8 mouse cellular contexts compared by ENCODE assay signal in genomic region chr4:106827738-106828361, GRCm38 (mm10). TPM values are rescaled to one million over a fixed set of nuclear protein-coding genes. Genes with fewer than 3 reads are reported as not detected.
DNase-seq lines count a peak whose midpoint lies in the region; ATAC-seq lines count a peak whose summit lies in the region.

No protein-coding gene starts in this region.

- peak overlapping the region; percentile 42 for H3K4me3 ChIP-seq in embryonic facial prominence, embryonic 13.5 days
- peak overlapping the region; percentile 37 for H3K4me3 ChIP-seq in limb, embryonic 12.5 days (replicated peaks)
- H3K4me3 ChIP-seq in midbrain, embryonic 14.5 days (replicated peaks; ENCODE audit: low read depth, low read length) = peak overlapping the region; percentile 38

- under 1% methylated on average over 42 of the region's 42 CpGs for WGBS in embryonic facial prominence, embryonic 13.5 days
- WGBS in limb, embryonic 12.5 days = under 1% methylated on average over 41 of the region's 42 CpGs
- WGBS in midbrain, embryonic 14.5 days = under 1% methylated on average over 42 of the region's 42 CpGs

- peak overlapping the region; percentile 69 for H3K4me2 ChIP-seq in embryonic facial prominence, embryonic 13.5 days
- peak overlapping the region; percentile 67 for H3K4me2 ChIP-seq in limb, embryonic 12.5 days
- peak overlapping the region; percentile 73 for H3K4me2 ChIP-seq in midbrain, embryonic 14.5 days (ENCODE audit: low read length)

- H3K9ac ChIP-seq in embryonic facial prominence, embryonic 13.5 days = peak overlapping the region; percentile 62
- peak overlapping the region; percentile 44; the same call in 1 of the 2 replicates for H3K9ac ChIP-seq in limb, embryonic 12.5 days (replicated peaks)
- H3K9ac ChIP-seq in midbrain, embryonic 14.5 days (replicated peaks; ENCODE audit: low read length) = peak overlapping the region; percentile 50

- H3K4me1 ChIP-seq in embryonic facial prominence, embryonic 13.5 days = peaks cover 57% of the 10 kb centered on the region
- peaks cover 63% of the 10 kb centered on the region for H3K4me1 ChIP-seq in limb, embryonic 12.5 days (replicated peaks)
- peaks cover 9% of the 10 kb centered on the region; the same call in 1 of the 2 replicates for H3K4me1 ChIP-seq in midbrain, embryonic 14.5 days (ENCODE audit: control insufficient read depth, insufficient read depth, low read length)

- no peaks in the 10 kb centered on the region for H3K9me3 ChIP-seq in embryonic facial prominence, embryonic 13.5 days
- no peaks in the 10 kb centered on the region for H3K9me3 ChIP-seq in limb, embryonic 12.5 days
- H3K9me3 ChIP-seq in midbrain, embryonic 14.5 days (ENCODE audit: control insufficient read depth, low read length) = no peaks in the 10 kb centered on the region

- H3K27ac ChIP-seq in embryonic facial prominence, embryonic 13.5 days = peak overlapping the region; percentile 81
- H3K27ac ChIP-seq in limb, embryonic 12.5 days = peak overlapping the region; percentile 88
- peak overlapping the region; percentile 54; the same call in 1 of the 2 replicates for H3K27ac ChIP-seq in midbrain, embryonic 14.5 days (replicated peaks; ENCODE audit: low read depth, low read length)

- DNase-seq in layer of hippocampus, adult 11-12 months (ENCODE audit: low spot score) = peak; percentile 77
- DNase-seq in layer of hippocampus, adult 9-10 months (ENCODE audit: low spot score) = no peak
- peak; percentile 76 to 78 for DNase-seq in heart, adult 18-20 months
- peak; percentile 70 for DNase-seq in kidney, adult 18-20 months
- DNase-seq in midbrain, embryonic 14.5 days = peak; percentile 77
- peak; percentile 67 to 69 for DNase-seq in spleen, adult 18-20 months

- peak; percentile 62 for ATAC-seq in embryonic facial prominence, embryonic 13.5 days (ENCODE audit: insufficient number of reproducible peaks, insufficient read depth, low FRiP score, low TSS enrichment, low read depth)
- ATAC-seq in limb, embryonic 12.5 days (ENCODE audit: insufficient number of reproducible peaks, insufficient read depth, low FRiP score, low TSS enrichment, low read depth) = peak; percentile 35
- peak; percentile 63; the same call in 1 of the 2 replicates for ATAC-seq in midbrain, embryonic 14.5 days (ENCODE audit: low FRiP score, low TSS enrichment)

- no peaks in the 10 kb centered on the region for H3K36me3 ChIP-seq in embryonic facial prominence, embryonic 13.5 days
- no peaks in the 10 kb centered on the region for H3K36me3 ChIP-seq in limb, embryonic 12.5 days
- H3K36me3 ChIP-seq in midbrain, embryonic 14.5 days (ENCODE audit: control insufficient read depth, insufficient read depth, low read length) = no peaks in the 10 kb centered on the region

- no peaks in the 10 kb centered on the region for H3K27me3 ChIP-seq in embryonic facial prominence, embryonic 13.5 days
- H3K27me3 ChIP-seq in limb, embryonic 12.5 days = no peaks in the 10 kb centered on the region
- H3K27me3 ChIP-seq in midbrain, embryonic 14.5 days (ENCODE audit: control insufficient read depth, insufficient read depth, low read length) = no peaks in the 10 kb centered on the region; the same call in 1 of the 2 replicates

RNA-seq across cellular contexts. Expression of gene Acot11, which starts 23.1 kb away (rescaled TPM):
- 2.1 and 3.0 TPM in 2 replicates for polyA plus RNA-seq in embryonic facial prominence, embryonic 13.5 days (2015; fragmentation: Nextera tagmentation; extraction: Ambion mirVana)
- 10 to 100 TPM; 24.2 to 38.0 TPM for total RNA-seq in heart, adult 18-20 months (2021)
- polyA plus RNA-seq in limb, embryonic 12.5 days (2016; fragmentation: Nextera tagmentation; extraction: Ambion mirVana) = 4.6 and 6.8 TPM in 2 replicates
- polyA plus RNA-seq in midbrain, embryonic 14.5 days (2014; fragmentation: Nextera tagmentation; extraction: Ambion mirVana) = 0.78 and 1.3 TPM in 2 replicates
